Mouse (Mus musculus): ENCODE data around the gene F2rl3. TPM values are rescaled to one million over a fixed set of nuclear protein-coding genes. Genes with fewer than 3 reads are reported as not detected.

The F2rl3 gene
- total and polyA plus RNA-seq, 3 experiments: 0.08 to 0.11 TPM; not detected in 1

- H3K27me3 ChIP-seq (ENCODE audit: control insufficient read depth in 1 of 2, insufficient read depth in 2 of 2, low read length in 2 of 2): no peaks in the 10 kb centered on the region
- no peaks in the 10 kb centered on the region; a peak in 1 of 4 replicates for H3K36me3 ChIP-seq (ENCODE audit: control insufficient read depth in 1 of 2, insufficient read depth in 2 of 2, low read length in 2 of 2)
- no peaks in the 10 kb centered on the region for H3K9me3 ChIP-seq (replicated peaks; ENCODE audit: insufficient read depth, low read length)
- TF ChIP-seq CHD1 (IDR thresholded peaks at IDR 0.05; ENCODE audit: low read depth, low read length) (no peak), POLR2A (IDR thresholded peaks at IDR 0.05; ENCODE audit: control insufficient read depth in 1 of 2, insufficient read depth in 1 of 2, low read depth in 1 of 2, low read length in 2 of 2, poor library complexity in 1 of 2) (no peak), KAT2A (conservative IDR thresholded peaks at IDR 0.05; ENCODE audit: low read depth, low read length) (no peak), ETS1 (IDR thresholded peaks at IDR 0.05; ENCODE audit: low read depth, low read length) (no peak), ZKSCAN1 (IDR thresholded peaks at IDR 0.05; ENCODE audit: low read depth, low read length) (no peak), ELF1 (IDR thresholded peaks at IDR 0.05; ENCODE audit: low read depth, low read length) (no peak), POLR2AphosphoS2 (IDR thresholded peaks at IDR 0.05; ENCODE audit: low read length) (no peak), SIN3A (IDR thresholded peaks at IDR 0.05; ENCODE audit: low read length) (no peak)
- H3K9ac ChIP-seq (ENCODE audit: control insufficient read depth, low read depth, low read length, poor library complexity, severe bottlenecking): no peak overlapping the region
- no peak for DNase-seq (ENCODE audit: low read depth, low spot score)
- H3K4me1 ChIP-seq (ENCODE audit: control insufficient read depth in 1 of 2, insufficient read depth in 2 of 2, low read length in 2 of 2): no peaks in the 10 kb centered on the region
- no peak overlapping the region for H3K4me3 ChIP-seq (ENCODE audit: control insufficient read depth in 1 of 2, insufficient read depth in 1 of 2, low read depth in 2 of 2, low read length in 2 of 2)
- no peaks in the 10 kb centered on the region for H3K79me2 ChIP-seq (ENCODE audit: control insufficient read depth, insufficient read depth, low read length, poor library complexity)
- H3K27ac ChIP-seq (ENCODE audit: control insufficient read depth, low read depth, low read length): no peak overlapping the region
These were observed 11.4 kb upstream of the F2rl3 start for GRCm38 (mm10) chr8:72750266-72750665.

- H3K4me1 ChIP-seq (ENCODE audit: control insufficient read depth in 1 of 2, insufficient read depth in 2 of 2, low read length in 2 of 2): no peaks in the 10 kb centered on the region
- no peak for TF ChIP-seq CHD1 (IDR thresholded peaks at IDR 0.05; ENCODE audit: low read depth, low read length)
- peak in 1 of 3 experiments; percentile 3; a peak in 1 of 6 replicates for TF ChIP-seq CTCF (IDR thresholded peaks at IDR 0.05 in 2 of 3, conservative IDR thresholded peaks at IDR 0.05 in 1 of 3; ENCODE audit: control insufficient read depth in 1 of 3, insufficient read depth in 1 of 3, low read depth in 2 of 3, low read length in 3 of 3, poor library complexity in 1 of 3, severe bottlenecking in 1 of 3)
- no peaks in the 10 kb centered on the region; a peak in 1 of 4 replicates for H3K36me3 ChIP-seq (ENCODE audit: control insufficient read depth in 1 of 2, insufficient read depth in 2 of 2, low read length in 2 of 2)
These were observed 10.6 kb upstream of the F2rl3 start for GRCm38 (mm10) chr8:72751126-72751525.

GRCm38 (mm10) chr8:72752289-72752688, 9.4 kb upstream of the F2rl3 start:
- Histone ChIP-seq H3K4me1 (ENCODE audit: control insufficient read depth in 1 of 2, insufficient read depth in 2 of 2, low read length in 2 of 2) (no peaks in the 10 kb centered on the region), H3K27me3 (ENCODE audit: control insufficient read depth in 1 of 2, insufficient read depth in 2 of 2, low read length in 2 of 2) (no peaks in the 10 kb centered on the region), H3K9ac (ENCODE audit: control insufficient read depth, low read depth, low read length, poor library complexity, severe bottlenecking) (no peak overlapping the region), H3K4me3 (ENCODE audit: control insufficient read depth in 1 of 2, insufficient read depth in 1 of 2, low read depth in 2 of 2, low read length in 2 of 2) (no peak overlapping the region), H3K9me3 (replicated peaks; ENCODE audit: insufficient read depth, low read length) (no peaks in the 10 kb centered on the region), H3K27ac (ENCODE audit: control insufficient read depth, low read depth, low read length) (no peak overlapping the region), H3K36me3 (ENCODE audit: control insufficient read depth in 1 of 2, insufficient read depth in 2 of 2, low read length in 2 of 2) (no peaks in the 10 kb centered on the region; a peak in 1 of 4 replicates), H3K79me2 (ENCODE audit: control insufficient read depth, insufficient read depth, low read length, poor library complexity) (no peaks in the 10 kb centered on the region)
- no peak for TF ChIP-seq CTCF (IDR thresholded peaks at IDR 0.05 in 2 of 3, conservative IDR thresholded peaks at IDR 0.05 in 1 of 3; ENCODE audit: control insufficient read depth in 1 of 3, insufficient read depth in 1 of 3, low read depth in 2 of 3, low read length in 3 of 3, poor library complexity in 1 of 3, severe bottlenecking in 1 of 3)
- TF ChIP-seq ZMIZ1 (IDR thresholded peaks at IDR 0.05; ENCODE audit: low read depth, low read length): no peak
- no peak for TF ChIP-seq NRF1 (IDR thresholded peaks at IDR 0.05; ENCODE audit: insufficient read depth, low read depth, low read length, poor library complexity, severe bottlenecking)
- TF ChIP-seq USF2 (IDR thresholded peaks at IDR 0.05; ENCODE audit: borderline replicate concordance in 1 of 2, insufficient read depth in 1 of 2, low read depth in 1 of 2, low read length in 2 of 2): no peak
- TF ChIP-seq MYB (IDR thresholded peaks at IDR 0.05; ENCODE audit: low read depth, low read length): no peak
- no peak for TF ChIP-seq SMC3 (IDR thresholded peaks at IDR 0.05; ENCODE audit: low read depth, low read length)
- no peak for TF ChIP-seq E2F4 (IDR thresholded peaks at IDR 0.05; ENCODE audit: borderline replicate concordance, low read depth, low read length)
- TF ChIP-seq POLR2A (IDR thresholded peaks at IDR 0.05; ENCODE audit: control insufficient read depth in 1 of 2, insufficient read depth in 1 of 2, low read depth in 1 of 2, low read length in 2 of 2, poor library complexity in 1 of 2): no peak
- no peak for TF ChIP-seq POLR2AphosphoS5 (IDR thresholded peaks at IDR 0.05; ENCODE audit: borderline replicate concordance, low read depth, low read length)
- no peak for TF ChIP-seq ETS1 (IDR thresholded peaks at IDR 0.05; ENCODE audit: low read depth, low read length)
- TF ChIP-seq TAL1 (IDR thresholded peaks at IDR 0.05; ENCODE audit: low read length): no peak
- no peak for TF ChIP-seq SIN3A (IDR thresholded peaks at IDR 0.05; ENCODE audit: low read length)
- TF ChIP-seq MEF2A (IDR thresholded peaks at IDR 0.05; ENCODE audit: extremely low read depth, insufficient replicate concordance, low read depth, low read length, poor library complexity, severe bottlenecking): no peak
- no peak for TF ChIP-seq HCFC1 (IDR thresholded peaks at IDR 0.05; ENCODE audit: low read depth, low read length)
- no peak for TF ChIP-seq RAD21 (IDR thresholded peaks at IDR 0.05; ENCODE audit: low read depth, low read length)
- no peak for TF ChIP-seq JUND (IDR thresholded peaks at IDR 0.05; ENCODE audit: low read depth, low read length)
- no peak for TF ChIP-seq ZKSCAN1 (IDR thresholded peaks at IDR 0.05; ENCODE audit: low read depth, low read length)
- no peak for DNase-seq (ENCODE audit: low read depth, low spot score)

More at GRCm38 (mm10) chr8:72751126-72751525, 10.6 kb upstream of the F2rl3 start:
- DNase-seq (ENCODE audit: low read depth, low spot score): no peak
- Histone ChIP-seq H3K27me3 (ENCODE audit: control insufficient read depth in 1 of 2, insufficient read depth in 2 of 2, low read length in 2 of 2) (no peaks in the 10 kb centered on the region), H3K79me2 (ENCODE audit: control insufficient read depth, insufficient read depth, low read length, poor library complexity) (no peaks in the 10 kb centered on the region), H3K9ac (ENCODE audit: control insufficient read depth, low read depth, low read length, poor library complexity, severe bottlenecking) (no peak overlapping the region), H3K27ac (ENCODE audit: control insufficient read depth, low read depth, low read length) (no peak overlapping the region), H3K9me3 (replicated peaks; ENCODE audit: insufficient read depth, low read length) (no peaks in the 10 kb centered on the region), H3K4me3 (ENCODE audit: control insufficient read depth in 1 of 2, insufficient read depth in 1 of 2, low read depth in 2 of 2, low read length in 2 of 2) (no peak overlapping the region)

Measured in MEL (cell line).